Mouse (Mus musculus): Measurements from ENCODE around the gene Gm4981. TPM values are rescaled to one million over a fixed set of nuclear protein-coding genes. Genes with fewer than 3 reads are reported as not detected.

The Gm4981 gene
- total RNA-seq, 2 experiments from 2014 or later: not detected

DNA sequence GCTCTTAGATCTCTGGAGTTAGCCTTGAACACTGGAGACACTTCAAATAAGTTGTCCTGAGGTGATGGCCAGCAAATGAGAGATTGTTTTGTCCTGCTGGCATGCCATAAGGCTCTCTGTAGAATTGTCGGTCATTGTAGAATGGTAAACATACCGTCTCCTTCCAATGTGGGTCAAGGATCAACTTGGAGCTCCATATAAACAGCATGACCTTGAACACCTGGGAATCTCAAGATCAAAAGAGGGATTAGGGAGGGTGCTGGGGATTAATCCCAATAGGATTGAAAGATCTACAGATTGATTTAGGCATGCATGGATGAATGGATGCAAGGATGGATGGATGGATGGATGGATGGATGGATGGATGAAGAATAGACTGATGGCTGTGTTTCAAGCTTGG, 14.9 kb downstream of the Gm4981 start:
- peak; percentile 39 for DNase-seq

- no peak for DNase-seq
Observed at GRCm38 (mm10) chr10:58220726-58221125, 15.8 kb downstream of the Gm4981 start.

GRCm38 (mm10) chr10:58217366-58217765, 19.1 kb downstream of the Gm4981 start:
- DNase-seq: peak; percentile 23

DNA sequence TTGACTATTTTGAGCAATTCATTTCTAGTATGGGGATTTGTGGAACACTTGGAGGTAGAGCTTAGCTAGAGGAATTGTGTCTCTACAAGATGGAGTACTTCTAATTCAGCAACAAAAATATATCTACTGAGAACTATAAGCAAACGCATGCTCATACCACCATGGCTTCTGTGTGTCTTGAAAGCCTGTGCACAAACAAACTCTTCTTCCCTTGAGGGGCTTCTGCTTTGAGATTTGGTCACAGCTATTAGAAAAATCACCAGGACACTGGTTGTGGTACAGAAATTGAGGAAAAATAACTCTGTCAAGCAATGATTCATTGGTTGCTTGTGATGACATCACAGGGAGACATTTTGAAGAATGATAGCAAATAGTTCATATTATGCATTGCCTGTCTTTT, 21.1 kb downstream of the Gm4981 start:
- no peak for DNase-seq

DNA sequence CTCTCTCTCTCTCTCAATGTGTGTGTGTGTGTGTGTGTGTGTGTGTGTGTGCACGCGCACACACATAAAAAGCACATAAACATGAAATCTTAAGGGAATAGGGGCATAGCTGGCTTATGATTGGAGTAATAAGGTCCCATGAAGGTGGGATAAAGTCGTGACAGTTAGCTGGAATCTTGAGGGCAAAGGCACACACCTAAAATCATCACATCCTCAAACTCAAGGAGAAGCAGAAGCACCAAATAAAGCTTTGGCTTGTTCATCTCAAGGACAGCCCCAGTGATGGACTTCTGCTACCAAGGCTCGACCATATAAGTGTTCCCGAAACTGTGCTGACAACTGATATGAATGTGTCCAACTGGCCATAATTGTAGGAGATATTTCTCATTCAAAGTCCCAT, 21.6 kb downstream of the Gm4981 start:
- no peak for DNase-seq

GRCm38 (mm10) chr10:58214497-58214896, 22.0 kb downstream of the Gm4981 start:
- DNase-seq: no peak

DNA sequence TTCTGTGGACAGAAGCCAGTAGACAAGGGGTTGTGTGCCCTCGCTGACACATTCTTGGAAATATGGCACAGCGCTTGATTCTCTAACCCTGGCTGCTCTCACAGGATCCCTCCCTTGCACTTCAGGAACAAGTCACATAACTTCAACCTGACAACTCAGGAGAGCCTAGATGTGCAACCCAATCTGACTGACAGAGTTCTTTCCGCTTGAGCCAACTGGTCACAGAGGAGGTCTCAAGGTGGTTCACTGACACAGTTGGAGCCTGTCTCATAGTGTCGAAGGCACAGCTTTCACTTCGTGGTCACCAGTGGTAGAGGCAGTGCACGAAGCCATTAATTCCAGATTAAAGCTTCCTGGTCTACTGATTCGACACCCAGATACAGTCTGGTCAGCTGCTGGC, 24.3 kb downstream of the Gm4981 start:
- peak; percentile 25 for DNase-seq

GRCm38 (mm10) chr10:58211213-58211612, 25.3 kb downstream of the Gm4981 start:
- no peak for DNase-seq

DNA sequence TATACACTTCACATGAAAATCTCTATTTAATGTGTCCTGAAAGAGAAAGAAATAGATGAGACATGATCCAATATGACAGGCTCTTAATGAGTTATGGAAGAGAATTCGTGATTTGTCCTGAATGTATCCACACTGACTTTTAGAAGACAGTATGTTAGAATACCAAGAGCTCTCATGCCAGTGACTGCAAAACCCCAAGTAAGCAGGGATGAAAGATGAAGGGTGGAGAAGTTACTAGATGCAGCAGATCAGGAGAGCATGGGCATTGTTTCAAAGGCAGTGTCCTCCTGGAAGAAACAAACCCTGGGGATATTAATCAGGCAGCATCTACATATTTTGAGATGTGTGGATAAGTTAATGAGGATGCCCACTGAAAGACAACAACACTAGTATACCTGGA, 26.0 kb downstream of the Gm4981 start:
- DNase-seq: no peak

- no peak for DNase-seq
Observed at GRCm38 (mm10) chr10:58209710-58210467, 26.6 kb downstream of the Gm4981 start.

- DNase-seq: no peak
Observed at GRCm38 (mm10) chr10:58206639-58207404, 29.7 kb downstream of the Gm4981 start.

- DNase-seq: no peak
Observed at GRCm38 (mm10) chr10:58205986-58206385, 30.5 kb downstream of the Gm4981 start.

Other genes starting within 250 kb of the Gm4981 start
- not detected for gene AW822073, start 11.8 kb downstream of the Gm4981 start, total RNA-seq (2021)
- gene Duxf3, start 4.0 kb downstream of the Gm4981 start, total RNA-seq (2021): not detected
- 10 to 100 TPM; 24.6 to 29.2 TPM for gene Gcc2, start 18.8 kb upstream of the Gm4981 start, total RNA-seq (2021)
- gene Lims1, start 86.8 kb upstream of the Gm4981 start, total RNA-seq (2021): 100 to 1,000 TPM; 223 to 250 TPM
- gene Ranbp2, start 210.2 kb upstream of the Gm4981 start, total RNA-seq (2021): 10 to 100 TPM; 67.4 to 67.5 TPM

Data from heart, postnatal 4 days (tissue).